Mouse (Mus musculus) heart, embryonic 14.5 days (tissue): ENCODE data around the gene Dnase1l2. TPM values are rescaled to one million over a fixed set of nuclear protein-coding genes. Genes with fewer than 3 reads are reported as not detected.

Experiments used
- ATAC-seq: fragments of 200-750 bp; cut with Nextera tagmentation; 2 replicates; pipeline ENCODE4 v1.8.0; 2017; ENCODE audit warnings: low read depth, moderate TSS enrichment; ENCODE audit not compliant: insufficient number of reproducible peaks, insufficient read depth, low FRiP score
- H3K27ac ChIP-seq, 2 experiments: fragments of 200-500 bp in 1 of 2; fragments of 300-500 bp in 1 of 2; sonication (generic) in 1 of 2; replicated peaks in 1 of 2; 2 replicates each; pipeline ENCODE4 v1.5.1; 2012 to 2014; ENCODE audit warnings: low read depth in 2 of 2, low read length in 2 of 2, control low read depth in 1 of 2, mild to moderate bottlenecking in 1 of 2, mixed read lengths in 1 of 2; ENCODE audit not compliant: control insufficient read depth in 1 of 2, insufficient read depth in 1 of 2
- H3K27me3 ChIP-seq: fragments of 300-500 bp; sonication (generic); 2 replicates; pipeline ENCODE4 v1.6.1; 2014; ENCODE audit warnings: mild to moderate bottlenecking, low read length, control low read depth; ENCODE audit not compliant: control insufficient read depth, insufficient read depth
- H3K36me3 ChIP-seq: fragments of 300-500 bp; sonication (generic); 2 replicates; pipeline ENCODE4 v1.6.1; 2014; ENCODE audit warnings: mild to moderate bottlenecking, control low read depth, low read length, mixed read lengths; ENCODE audit not compliant: control insufficient read depth, insufficient read depth
- H3K4me1 ChIP-seq, 2 experiments: fragments of 200-500 bp in 1 of 2; fragments of 300-500 bp in 1 of 2; sonication (generic) in 1 of 2; 2 replicates each; pipeline ENCODE4 v1.6.1; 2012 to 2014; ENCODE audit warnings: low read length in 2 of 2, control low read depth in 1 of 2, mixed read lengths in 1 of 2; ENCODE audit not compliant: control insufficient read depth in 2 of 2, insufficient read depth in 2 of 2
- H3K4me2 ChIP-seq: fragments of 300-500 bp; sonication (generic); 2 replicates; pipeline ENCODE4 v1.6.1; 2014; ENCODE audit warnings: mild to moderate bottlenecking, low read length
- H3K4me3 ChIP-seq, 2 experiments: fragments of 200-500 bp in 1 of 2; fragments of 300-500 bp in 1 of 2; sonication (generic) in 1 of 2; 2 replicates each; pipeline ENCODE4 v1.5.1; 2012 to 2014; ENCODE audit warnings: low read length in 2 of 2, mild to moderate bottlenecking in 2 of 2, control low read depth in 1 of 2, low read depth in 1 of 2, moderate library complexity in 1 of 2; ENCODE audit not compliant: control insufficient read depth in 1 of 2, insufficient read depth in 1 of 2
- H3K9ac ChIP-seq: fragments of 300-500 bp; sonication (generic); 2 replicates; pipeline ENCODE4 v1.6.1; 2014; ENCODE audit warnings: mild to moderate bottlenecking, low read length
- H3K9me3 ChIP-seq: fragments of 300-500 bp; sonication (generic); 2 replicates; pipeline ENCODE4 v1.6.1; 2016; ENCODE audit warnings: low read length, control low read depth; ENCODE audit not compliant: control insufficient read depth
- WGBS: fragments of 180-500 bp; shearing (Covaris S2); extraction: QIAGEN DNeasy Blood & Tissue Kit; methylation state at CpG from one replicate; pipeline ENCODE4 v1.1.7; 2014; 5-methylcytosine and 5-hydroxymethylcytosine counted together
- polyA plus RNA-seq: library from polyadenylated mRNA; unstranded; fragments of >200 nt; fragmentation: Nextera tagmentation; extraction: Ambion mirVana; gene quantifications from 2 replicates; pipeline ENCODE4 v1.2.1, GENCODE M21; 2014

Dnase1l2 gene
- polyA plus RNA-seq, 1 experiment from 2014 or later: 1.5 TPM

- peaks cover 16% of the 10 kb centered on the region for H3K36me3 ChIP-seq
- no peaks in the 10 kb centered on the region for H3K9me3 ChIP-seq
- no peak overlapping the region for H3K4me2 ChIP-seq
- H3K27me3 ChIP-seq: no peaks in the 10 kb centered on the region
- no peak overlapping the region for H3K9ac ChIP-seq
- no peak for ATAC-seq
- no peak overlapping the region for H3K27ac ChIP-seq
- peaks cover 10 to 11% of the 10 kb centered on the region in 2 experiments; a peak in 3 of 4 replicates for H3K4me1 ChIP-seq
- WGBS: 95% methylated on average over 20 of the region's 20 CpGs
- H3K4me3 ChIP-seq: no peak overlapping the region
These were observed 38.3 kb upstream of the Dnase1l2 start for GRCm38 (mm10) chr17:24481027-24481815.

DNA sequence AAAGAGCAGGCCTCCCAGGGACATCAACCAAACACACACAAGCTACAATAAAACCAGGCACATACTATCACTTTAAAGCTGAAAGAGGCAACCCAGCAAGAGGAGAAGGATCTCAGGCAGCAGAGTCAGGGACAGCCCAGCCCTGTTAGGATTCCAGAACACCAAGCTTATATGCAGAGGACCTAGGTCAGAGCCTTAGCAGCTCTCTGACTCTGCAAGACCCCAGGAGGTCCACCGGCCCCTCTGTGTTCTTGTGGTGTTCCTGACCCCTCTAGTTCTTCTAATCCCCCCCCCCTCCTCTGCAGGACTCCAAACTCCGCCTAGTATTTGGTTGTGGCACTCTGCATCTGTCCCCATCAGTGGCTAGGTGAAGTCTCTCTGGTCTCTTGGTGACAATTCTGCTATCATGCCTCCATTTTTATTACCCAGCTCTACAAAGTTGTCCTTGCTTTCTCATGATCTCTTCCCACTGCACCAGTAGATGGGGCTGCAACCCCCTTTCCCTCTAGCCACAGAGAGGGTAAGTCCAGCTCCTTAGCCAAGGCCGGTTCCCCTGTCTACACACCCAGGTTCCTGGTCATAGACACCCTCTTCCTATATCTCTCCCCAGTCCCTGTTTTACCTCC, 37.4 kb upstream of the Dnase1l2 start:
- WGBS: 46% methylated on average over 3 of the region's 3 CpGs
- H3K9ac ChIP-seq: no peak overlapping the region
- peaks cover 7 to 8% of the 10 kb centered on the region in 2 experiments; a peak in 3 of 4 replicates for H3K4me1 ChIP-seq
- H3K27ac ChIP-seq: no peak overlapping the region
- H3K9me3 ChIP-seq: no peaks in the 10 kb centered on the region
- peaks cover 25% of the 10 kb centered on the region for H3K36me3 ChIP-seq
- no peak overlapping the region for H3K4me2 ChIP-seq
- H3K4me3 ChIP-seq: no peak overlapping the region
- no peak for ATAC-seq
- no peaks in the 10 kb centered on the region for H3K27me3 ChIP-seq

GRCm38 (mm10) chr17:24479431-24479830, 36.5 kb upstream of the Dnase1l2 start:
- H3K9ac ChIP-seq: peak overlapping the region; percentile 56
- no peak for ATAC-seq
- peak overlapping the region in 1 of 2 experiments; percentile 81; a peak in 2 of 4 replicates for H3K4me3 ChIP-seq
- WGBS: 20% methylated on average over 1 of the region's 1 CpGs
- peaks cover 34% of the 10 kb centered on the region for H3K36me3 ChIP-seq
- H3K27ac ChIP-seq: no peak overlapping the region
- H3K4me1 ChIP-seq: peaks cover 5 to 6% of the 10 kb centered on the region in 2 experiments; a peak in 3 of 4 replicates
- no peaks in the 10 kb centered on the region for H3K9me3 ChIP-seq
- H3K4me2 ChIP-seq: peak overlapping the region; percentile 62
- no peaks in the 10 kb centered on the region for H3K27me3 ChIP-seq

DNA sequence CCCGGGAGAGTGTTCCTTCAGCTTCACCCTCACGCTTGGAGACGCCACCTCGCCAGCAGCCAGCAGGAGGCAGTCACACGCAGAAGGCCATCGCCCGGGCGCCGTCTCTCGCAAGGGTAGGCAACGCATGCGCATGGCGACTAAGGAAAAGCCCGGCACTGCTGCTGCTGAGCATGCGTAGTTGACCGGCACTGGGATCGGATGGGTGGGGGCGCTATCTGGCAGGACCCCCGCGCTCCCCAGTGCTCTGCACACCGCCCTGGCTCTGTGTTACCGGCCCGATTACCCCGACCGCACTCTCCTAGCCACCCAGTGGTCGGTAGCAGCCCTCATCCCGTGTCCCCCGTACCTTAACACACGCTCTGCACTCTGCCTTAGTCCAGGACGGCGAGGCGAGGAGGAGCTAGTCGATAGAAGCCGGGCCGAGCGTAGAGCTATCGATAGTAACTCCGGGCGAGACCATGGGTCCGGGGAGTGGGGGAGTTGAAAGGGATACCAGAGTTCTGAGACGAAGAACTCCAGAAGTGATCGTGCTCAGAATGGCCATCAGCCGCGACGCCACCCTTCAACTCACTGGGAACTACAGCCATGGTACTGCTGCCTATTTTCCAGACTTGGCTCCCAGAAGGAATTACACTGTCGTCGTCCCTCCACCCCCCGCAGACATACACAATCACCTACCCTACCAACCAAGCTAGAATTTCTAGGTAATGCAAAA, 35.9 kb upstream of the Dnase1l2 start, which contains the start of gene Mlst8:
Gene Mlst8 (minus strand): TSS at position 416 of the 718 bp plus-strand sequence.
- H3K4me2 ChIP-seq: peak within 1 kb of the TSS; percentile 62
- no peaks in the 10 kb centered on the region for H3K9me3 ChIP-seq
- H3K36me3 ChIP-seq: peaks cover 39% of the 10 kb centered on the region
- ATAC-seq: peak; percentile 89
- H3K4me1 ChIP-seq: peaks cover 7 to 8% of the 10 kb centered on the region in 2 experiments; a peak in 3 of 4 replicates
- WGBS: under 1% methylated on average over 46 of the region's 48 CpGs
- peak within 1 kb of the TSS; percentile 62 to 81 for H3K4me3 ChIP-seq
- H3K27ac ChIP-seq: peak within 1 kb of the TSS; percentile 93 to 98
- H3K9ac ChIP-seq: peak within 1 kb of the TSS; percentile 88
- no peaks in the 10 kb centered on the region for H3K27me3 ChIP-seq

GRCm38 (mm10) chr17:24477985-24478600, 35.2 kb upstream of the Dnase1l2 start:
- Histone ChIP-seq H3K27me3 (no peaks in the 10 kb centered on the region), H3K4me2 (peak overlapping the region; percentile 62), H3K9me3 (no peaks in the 10 kb centered on the region), H3K27ac (no peak overlapping the region), H3K9ac (peak overlapping the region; percentile 88), H3K4me3 (peak overlapping the region; percentile 62 to 81), H3K4me1 (peaks cover 9 to 11% of the 10 kb centered on the region in 2 experiments; a peak in 3 of 4 replicates), H3K36me3 (peaks cover 46% of the 10 kb centered on the region)
- WGBS: 49% methylated on average over 11 of the region's 11 CpGs
- ATAC-seq: no peak

DNA sequence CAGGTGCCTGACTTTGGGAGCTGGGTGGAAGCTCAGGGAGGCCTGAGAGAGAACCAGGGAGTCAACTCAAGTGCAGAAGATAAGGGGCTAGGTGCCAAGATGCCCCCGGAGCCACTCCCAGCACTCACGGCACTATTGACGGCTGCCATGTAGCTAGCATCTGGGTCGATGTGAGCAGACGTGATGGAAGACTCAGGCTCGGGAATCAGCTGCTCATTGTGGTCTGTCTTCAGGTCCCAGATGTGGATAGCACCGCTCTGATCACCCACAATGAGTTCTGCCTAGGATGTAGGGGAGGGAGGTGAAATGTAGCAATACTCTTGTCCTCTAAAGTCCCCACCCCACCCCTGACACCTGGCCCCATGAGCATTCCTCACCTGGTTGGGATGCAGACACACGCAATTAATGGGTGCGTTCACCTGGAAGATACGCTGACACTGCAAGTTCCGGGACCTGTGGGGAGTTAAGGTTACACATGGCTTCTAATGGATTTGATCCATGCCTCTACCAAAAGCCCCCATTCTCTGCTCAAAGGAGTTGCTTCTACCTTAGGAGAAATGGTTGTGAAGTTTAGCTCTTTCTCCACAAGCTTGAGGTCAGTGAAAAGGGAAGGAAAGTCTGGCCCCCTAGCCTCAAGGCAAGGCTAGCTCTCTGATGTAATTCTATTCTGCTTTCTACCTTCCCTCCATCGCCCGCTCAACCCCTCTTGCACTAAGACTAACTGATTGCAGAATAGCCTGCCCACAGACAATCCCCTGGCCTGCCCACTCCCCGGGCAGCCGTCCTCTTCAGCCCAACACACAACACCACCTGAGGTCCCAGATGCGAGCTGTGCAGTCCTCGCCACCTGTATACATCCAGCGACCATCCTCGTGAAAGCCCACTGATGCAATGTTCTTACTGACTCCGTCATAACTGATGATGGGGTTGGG, 34.4 kb upstream of the Dnase1l2 start:
- Histone ChIP-seq H3K4me2 (peak overlapping the region; percentile 62; the same call in 1 of the 2 replicates), H3K27me3 (no peaks in the 10 kb centered on the region), H3K4me3 (no peak overlapping the region), H3K27ac (no peak overlapping the region), H3K9me3 (no peaks in the 10 kb centered on the region), H3K9ac (peak overlapping the region; percentile 88; the same call in 1 of the 2 replicates), H3K4me1 (peaks cover 15 to 19% of the 10 kb centered on the region in 2 experiments), H3K36me3 (peaks cover 54% of the 10 kb centered on the region)
- 91% methylated on average over 20 of the region's 20 CpGs for WGBS
- ATAC-seq: no peak
